Comparison of ENCODE assay signal across 8 mouse cellular contexts in the genomic region with DNA sequence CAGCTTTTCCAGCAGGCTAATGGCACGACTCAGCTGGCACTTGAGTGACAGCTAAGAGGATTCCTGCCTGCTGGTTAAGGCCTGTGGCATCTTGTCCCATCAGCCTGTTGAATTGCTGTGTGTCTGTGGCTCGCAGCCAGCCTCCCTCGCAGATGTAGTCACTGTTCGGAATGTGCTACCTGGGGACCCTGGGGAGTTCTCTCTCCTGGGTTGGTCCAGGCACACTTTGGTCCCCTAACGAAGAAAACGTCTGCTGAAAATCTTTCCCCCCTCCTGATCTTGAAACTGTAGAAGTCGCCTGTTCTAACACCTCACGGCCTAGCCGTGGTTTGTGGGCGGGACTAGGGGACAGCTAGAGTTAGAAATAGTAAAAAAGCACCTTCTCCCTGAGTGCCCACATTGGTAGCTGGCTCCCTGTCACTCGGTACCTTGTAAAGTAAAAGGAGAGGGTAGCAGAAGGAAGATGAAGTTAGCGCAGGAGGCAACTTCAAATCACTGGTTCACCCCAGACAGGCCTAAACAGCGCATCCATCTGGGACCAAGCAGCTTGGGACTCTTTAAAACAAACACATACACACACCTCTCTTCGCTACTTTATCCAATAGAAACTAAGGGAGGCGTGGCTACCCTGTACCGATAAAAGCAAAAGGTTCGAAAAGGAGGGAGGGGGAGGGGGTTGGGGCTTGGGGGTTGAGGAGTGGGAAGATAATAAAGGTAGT. TPM values are rescaled to one million over a fixed set of nuclear protein-coding genes. Genes with fewer than 3 reads are reported as not detected.
DNase-seq lines count a peak whose midpoint lies in the region; ATAC-seq and TF ChIP-seq lines count a peak whose summit lies in the region.

No protein-coding gene starts in this region.

- no peaks in the 10 kb centered on the region for H3K9me3 ChIP-seq in midbrain, embryonic 11.5 days (ENCODE audit: control insufficient read depth, low read length)

- no peak for DNase-seq in layer of hippocampus, adult 2 months (ENCODE audit: low spot score in 2 of 2)
- DNase-seq in layer of hippocampus, adult 11-12 months (ENCODE audit: low spot score), result no peak
- DNase-seq in adrenal gland, adult 8-10 months, result peak; percentile 10
- peak; percentile 51 to 54 for DNase-seq in heart, adult 9 months (ENCODE audit: low spot score in 2 of 2)
- peak; percentile 41 to 51 for DNase-seq in kidney, adult 8-10 months
- DNase-seq in midbrain, embryonic 11.5 days (ENCODE audit: low spot score, missing footprints), result peak; percentile 88
- DNase-seq in left cerebral cortex, postnatal 25 days (ENCODE audit: low spot score in 2 of 2), result no peak
- no peak for DNase-seq in left cerebral cortex, adult 18-20 months (ENCODE audit: low spot score in 2 of 2)

- no peaks in the 10 kb centered on the region for H3K36me3 ChIP-seq in midbrain, embryonic 11.5 days (ENCODE audit: control insufficient read depth, insufficient read depth, low read length)

- H3K27me3 ChIP-seq in midbrain, embryonic 11.5 days (ENCODE audit: control insufficient read depth, insufficient read depth, low read length), result no peaks in the 10 kb centered on the region

- peak; percentile 80 for ATAC-seq in midbrain, embryonic 11.5 days (ENCODE audit: low FRiP score)

- H3K4me2 ChIP-seq in midbrain, embryonic 11.5 days, result peak overlapping the region; percentile 47

- TF ChIP-seq CTCF in layer of hippocampus, adult 2 months (conservative IDR thresholded peaks at IDR 0.05), result no peak

- intact Hi-C loops in left cerebral cortex, postnatal 25 days (cut with DNase I), result no loop called here

- peak overlapping the region; percentile 34; the same call in 1 of the 2 replicates for H3K4me3 ChIP-seq in layer of hippocampus, adult 2 months
- peak overlapping the region; percentile 33 for H3K4me3 ChIP-seq in midbrain, embryonic 11.5 days (ENCODE audit: low read depth, low read length)

- 14% methylated on average over 17 of the region's 17 CpGs for WGBS in midbrain, embryonic 11.5 days

- H3K9ac ChIP-seq in midbrain, embryonic 11.5 days (ENCODE audit: low read length), result peak overlapping the region; percentile 27; the same call in 1 of the 2 replicates

- no peak overlapping the region for H3K27ac ChIP-seq in layer of hippocampus, adult 2 months
- no peak overlapping the region for H3K27ac ChIP-seq in midbrain, embryonic 11.5 days (ENCODE audit: low read depth, low read length)

- no peaks in the 10 kb centered on the region for H3K4me1 ChIP-seq in midbrain, embryonic 11.5 days (ENCODE audit: control insufficient read depth, insufficient read depth, low read length)

RNA-seq across cellular contexts. Expression of gene Lnx1, which starts 1.2 kb away (rescaled TPM):
- 10 to 100 TPM; 11.5 to 14.6 TPM for total RNA-seq in layer of hippocampus, adult 2 months (2021)
- total RNA-seq in adrenal gland, adult 8-10 months (2022), result 1 to 10 TPM; 5.4 to 7.5 (median 6.1) TPM
- 0.51 and 0.74 TPM in 2 replicates for polyA plus RNA-seq in midbrain, embryonic 11.5 days (2014; fragmentation: Nextera tagmentation; extraction: Ambion mirVana)
- 10 to 100 TPM; 26.6 to 28.6 TPM for total RNA-seq in left cerebral cortex, postnatal 25 days (2021)
- 10 to 100 TPM; 22.0 to 24.1 TPM for total RNA-seq in left cerebral cortex, adult 18-20 months (2021)

Comparison
In these comparisons a context has a peak if more than half of its experiments do, and no peak if none do; other contexts are left out.
1. DNase-seq: peak in adrenal gland, adult 8-10 months (single experiment), heart, adult 9 months (2 of 2), kidney, adult 8-10 months (2 of 2) and midbrain, embryonic 11.5 days (single experiment); none in layer of hippocampus, adult 2 months (0 of 2), layer of hippocampus, adult 11-12 months (single experiment), left cerebral cortex, postnatal 25 days (0 of 2) and left cerebral cortex, adult 18-20 months (0 of 2).